Mouse (Mus musculus): ENCODE measurements around the gene Mettl21c.

- TF ChIP-seq CTCF (IDR thresholded peaks at IDR 0.05; ENCODE audit: control insufficient read depth, insufficient read depth, insufficient read length), result no peak
- TF ChIP-seq MAX (IDR thresholded peaks at IDR 0.05), result no peak
- TF ChIP-seq USF1 (IDR thresholded peaks at IDR 0.05; ENCODE audit: low read depth), result no peak
- TF ChIP-seq MYOG (IDR thresholded peaks at IDR 0.05; ENCODE audit: control insufficient read depth, extremely low read depth, insufficient read length), result no peak
- TF ChIP-seq FOSL1 (IDR thresholded peaks at IDR 0.05; ENCODE audit: insufficient read depth, low read length, poor library complexity, severe bottlenecking), result no peak
Measured at GRCm38 (mm10) chr1:44022656-44023055, 2.8 kb upstream of the Mettl21c start.
